Comparison of ENCODE assay signal across 22 mouse cellular contexts in the genomic region with DNA sequence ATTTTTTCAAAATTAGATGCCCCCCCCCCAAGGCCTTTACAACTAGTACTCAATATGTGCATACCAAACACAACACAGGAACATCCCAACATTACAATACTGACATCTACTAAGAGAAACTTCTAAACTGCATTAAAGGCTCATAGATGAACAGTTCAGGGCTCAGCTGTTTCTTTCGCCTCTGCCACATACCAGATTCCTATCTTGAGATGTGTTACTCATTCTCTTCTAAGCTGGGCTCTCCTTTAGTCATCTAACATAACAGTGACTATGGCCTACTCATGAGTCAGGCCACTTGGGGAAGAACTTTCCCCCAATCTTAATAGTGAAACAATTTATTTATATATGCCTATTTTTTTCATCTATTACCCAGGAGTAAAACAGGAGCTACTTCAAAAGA. TPM values are rescaled to one million over a fixed set of nuclear protein-coding genes. Genes with fewer than 3 reads are reported as not detected.
DNase-seq lines count a peak whose midpoint lies in the region; TF ChIP-seq lines count a peak whose summit lies in the region.
"Had no signal": no experiment of that assay in that cellular context is flagged by ENCODE, and none has a peak within 500 bp of the region (broad histone marks: within the 10 kb centered on the region; RNA-seq: fewer than 3 reads in every experiment).

No protein-coding gene starts in this region.

- H3ac ChIP-seq in C2C12 (ENCODE audit: control insufficient read depth, insufficient read length, low read depth), result no peak overlapping the region

- TF ChIP-seq CTCF in C2C12 (IDR thresholded peaks at IDR 0.05; ENCODE audit: control insufficient read depth, insufficient read depth, insufficient read length), result no peak

- peaks cover 14% of the 10 kb centered on the region for H3K79me2 ChIP-seq in C2C12 (ENCODE audit: control insufficient read depth, insufficient read depth)

- H3K27me3 ChIP-seq in C2C12 (ENCODE audit: control insufficient read depth, insufficient read depth, insufficient read length), result no peaks in the 10 kb centered on the region
- H3K27me3 ChIP-seq: embryonic facial prominence, embryonic 12.5 days; forebrain, embryonic 15.5 days; heart, embryonic 13.5 days had no signal

- DNase-seq in 3T3-L1 (ENCODE audit: low read depth, low spot score) (peak; percentile 84), NIH3T3 (ENCODE audit: low read depth) (peak; percentile 53)
- no peak for DNase-seq in ovary, postnatal 10 days (ENCODE audit: low spot score)
- DNase-seq in gastrocnemius, adult 18-20 months (ENCODE audit: low spot score), result no peak
- DNase-seq in frontal cortex, postnatal 14 days (ENCODE audit: low spot score in 2 of 2), result no peak
- DNase-seq: adrenal gland, postnatal 10 days; cerebellum, adult 11-12 months; cerebellum, adult 9-10 months; cerebellum, postnatal 25 days; gastrocnemius, postnatal 14 days; heart, postnatal 36 days had no signal

- peaks cover 23% of the 10 kb centered on the region for H3K36me3 ChIP-seq in C2C12 (ENCODE audit: control insufficient read depth, insufficient read depth)

- peaks cover under 1% of the 10 kb centered on the region for H3K79me3 ChIP-seq in C2C12 (ENCODE audit: low read depth)

- H3K4me3 ChIP-seq in C2C12 (ENCODE audit: insufficient read depth, poor library complexity, severe bottlenecking), result no peak overlapping the region
- H3K4me3 ChIP-seq: embryonic facial prominence, embryonic 12.5 days; forebrain, embryonic 15.5 days; heart, embryonic 13.5 days had no signal

TF ChIP-seq in C2C12, 6 proteins besides CTCF, POLR2A, EP300 and RAD21:
- no peak for TF ChIP-seq FOSL1 (IDR thresholded peaks at IDR 0.05; ENCODE audit: insufficient read depth, low read length, poor library complexity, severe bottlenecking)
- peak; percentile 8 for TF ChIP-seq MYOD1 (IDR thresholded peaks at IDR 0.05; ENCODE audit: control insufficient read depth, insufficient read length, low read depth)

RNA-seq across cellular contexts. Expression of gene Lmod2, which starts 30.9 kb away (rescaled TPM):
- 0.07 TPM for polyA plus RNA-seq in C2C12 (2012; fragmentation: generic; extraction: Trizol)
- 100 to 1,000 TPM; 254 to 431 TPM for total RNA-seq in gastrocnemius, adult 18-20 months (2021)
- total RNA-seq: ES-E14 had no signal
- polyA plus RNA-seq: cortical plate, adult 2 months; forebrain, embryonic 11.5 days; forebrain, embryonic 15.5 days; hindbrain, embryonic 11.5 days; hindbrain, embryonic 16.5 days; inflammation-experienced regulatory T-cells, adult 6 months; intestine, postnatal 0 days had no signal

RNA-seq across cellular contexts. Expression of gene Wasl, which starts 36.3 kb away (rescaled TPM):
- polyA plus RNA-seq in C2C12 (2012; fragmentation: generic; extraction: Trizol), result 9.5 TPM
- total RNA-seq in gastrocnemius, adult 18-20 months (2021), result 10 to 100 TPM; 14.8 to 18.9 TPM

Comparison
In these comparisons a context has a peak if more than half of its experiments do, and no peak if none do; other contexts are left out.
1. DNase-seq: peak in 3T3-L1 (single experiment) and NIH3T3 (single experiment); none in ovary, postnatal 10 days (single experiment), gastrocnemius, adult 18-20 months (single experiment) and frontal cortex, postnatal 14 days (0 of 2).